Mouse (Mus musculus) ES-Bruce4 (cell line): ENCODE measurements at regions not wholly inside any gene's neighbourhood (a gene's known extent, or its start where the extent isn't known, plus 50 kb on each side); places are given as distances from the start of the nearest gene placed in this dataset.

ENCODE experiments used
- CTCF ChIP-seq: IDR thresholded peaks from one replicate; pipeline ENCODE4 v1.8.1; 2011; ENCODE audit warnings: low read depth, low read length
- EP300 ChIP-seq: IDR thresholded peaks from 2 replicates; pipeline ENCODE4 v1.6.1; 2011; ENCODE audit warnings: low read depth, low read length; ENCODE audit not compliant: insufficient read depth
- POLR2A ChIP-seq: IDR thresholded peaks from one replicate; pipeline ENCODE4 v1.8.1; 2011; ENCODE audit warnings: low read length; ENCODE audit not compliant: insufficient read depth

- TF ChIP-seq CTCF, result no peak
- no peak for TF ChIP-seq POLR2A
- no peak for TF ChIP-seq EP300
Observed at GRCm38 (mm10) chr13:71461552-71461951, 502.0 kb downstream of the Irx1 start.
